Mouse (Mus musculus) olfactory bulb, adult 2 months (tissue): ENCODE data around the gene Gm9821.

Source experiments
- CTCF ChIP-seq: fragments of 200-500 bp; IDR thresholded peaks from 2 replicates; pipeline ENCODE4 v1.5.1; 2012; ENCODE audit warnings: low read depth, mild to moderate bottlenecking, low read length, moderate library complexity; ENCODE audit not compliant: insufficient read depth
- POLR2A ChIP-seq: fragments of 200-500 bp; IDR thresholded peaks from 2 replicates; pipeline ENCODE4 v1.6.1; 2012; ENCODE audit warnings: mild to moderate bottlenecking, low read depth, low read length, moderate library complexity; ENCODE audit not compliant: insufficient read depth

- TF ChIP-seq POLR2A (no peak), CTCF (no peak)
Measured at GRCm38 (mm10) chr2:91948792-91949241, 3.3 kb downstream of the Gm9821 start.
